Mouse (Mus musculus) left cerebral cortex, postnatal 10 days (tissue): ENCODE measurements around the gene Slamf7. TPM values are rescaled to one million over a fixed set of nuclear protein-coding genes. Genes with fewer than 3 reads are reported as not detected.

ENCODE experiments used
- DNase-seq, 2 experiments: peaks; one replicate each; pipeline ENCODE4 v3.0.0; 2021 to 2022; ENCODE audit warnings: low spot score in 2 of 2, mixed read lengths in 1 of 2; ENCODE audit errors: extremely low spot score in 1 of 2
- intact Hi-C: fragments of 180-260 bp; cut with DNase I; formaldehyde crosslinking; loops from one replicate; pipeline ENCODE4 v1.15.1; 2025
- total RNA-seq, 2 experiments: library from RNA; stranded (reverse); gene quantifications; 2 replicates each; pipeline ENCODE4 v1.2.3; 2021

Slamf7 gene
- under 1 TPM; 0.22 to 0.39 TPM for total RNA-seq

GRCm38 (mm10) chr1:171652734-171653133 lies at the start of gene Slamf7:
Gene Slamf7 (minus strand): TSS chr1:171653035.
- intact Hi-C loops: no loop called here

GRCm38 (mm10) chr1:171698983-171699382 lies 46.1 kb upstream of the Slamf7 start:
- DNase-seq: peak in 1 of 2 experiments; percentile 30
- intact Hi-C loops: no loop called here

More at GRCm38 (mm10) chr1:171652734-171653133, at the start of gene Slamf7:
- no peak for DNase-seq

GRCm38 (mm10) chr1:171693918-171694317 lies 41.1 kb upstream of the Slamf7 start:
- intact Hi-C loops: no loop called here
- DNase-seq: no peak

- intact Hi-C loops: no loop called here
- no peak for DNase-seq
These were observed 34.5 kb upstream of the Slamf7 start for GRCm38 (mm10) chr1:171687320-171687719.

- intact Hi-C loops: no loop called here
- DNase-seq: no peak
These were observed 32.1 kb upstream of the Slamf7 start for GRCm38 (mm10) chr1:171684923-171685322.

- DNase-seq: no peak
- intact Hi-C loops: no loop called here
These were observed 28.9 kb upstream of the Slamf7 start, which contains the start of gene Cd48 for GRCm38 (mm10) chr1:171681531-171682299. Gene Cd48 (plus strand): TSS chr1:171682009.

GRCm38 (mm10) chr1:171681009-171681408 lies 28.2 kb upstream of the Slamf7 start:
- no peak for DNase-seq
- intact Hi-C loops: no loop called here

GRCm38 (mm10) chr1:171677721-171678120 lies 24.9 kb upstream of the Slamf7 start:
- intact Hi-C loops: loop anchor here (10.0 kb wide), 1 partner anchor 337 kb away; no protein-coding TSS in a partner anchor
- no peak for DNase-seq

- intact Hi-C loops: loop anchor here (10.0 kb wide), 1 partner anchor 340 kb away; no protein-coding TSS in a partner anchor
These were observed 21.6 kb upstream of the Slamf7 start for GRCm38 (mm10) chr1:171674467-171674866.

GRCm38 (mm10) chr1:171672854-171673475 lies 20.1 kb upstream of the Slamf7 start:
- peak; percentile 47 to 63 for DNase-seq
- intact Hi-C loops: loop anchor here (10.0 kb wide), 1 partner anchor 342 kb away; no protein-coding TSS in a partner anchor

More at GRCm38 (mm10) chr1:171674467-171674866, 21.6 kb upstream of the Slamf7 start:
- no peak for DNase-seq

- DNase-seq: peak in 1 of 2 experiments; percentile 12
- intact Hi-C loops: loop anchor here (10.0 kb wide), 1 partner anchor 342 kb away; no protein-coding TSS in a partner anchor
These were observed 19.6 kb upstream of the Slamf7 start for GRCm38 (mm10) chr1:171672451-171672850.

GRCm38 (mm10) chr1:171667160-171667559 lies 14.3 kb upstream of the Slamf7 start:
- no peak for DNase-seq
- intact Hi-C loops: no loop called here

- intact Hi-C loops: no loop called here
- no peak for DNase-seq
These were observed 13.5 kb upstream of the Slamf7 start for GRCm38 (mm10) chr1:171666350-171666749.

- intact Hi-C loops: no loop called here
These were observed 10.9 kb upstream of the Slamf7 start for GRCm38 (mm10) chr1:171663757-171664156.

GRCm38 (mm10) chr1:171661482-171661881 lies 8.6 kb upstream of the Slamf7 start:
- intact Hi-C loops: no loop called here
- DNase-seq: no peak

More at GRCm38 (mm10) chr1:171663757-171664156, 10.9 kb upstream of the Slamf7 start:
- no peak for DNase-seq

- intact Hi-C loops: no loop called here
- no peak for DNase-seq
These were observed 7.6 kb upstream of the Slamf7 start for GRCm38 (mm10) chr1:171660423-171660822.

- DNase-seq: peak in 1 of 2 experiments; percentile 13
- intact Hi-C loops: loop anchor here (5.0 kb wide), 1 partner anchor 156 kb away; the partner anchor contains the start of gene Alyref2
These were observed 5.7 kb upstream of the Slamf7 start for GRCm38 (mm10) chr1:171658561-171658991.

- DNase-seq: no peak
- intact Hi-C loops: no loop called here
These were observed 4.0 kb downstream of the Slamf7 start for GRCm38 (mm10) chr1:171648840-171649239.

GRCm38 (mm10) chr1:171647716-171648115 lies 5.1 kb downstream of the Slamf7 start:
- intact Hi-C loops: no loop called here
- DNase-seq: no peak
